Mouse (Mus musculus) liver, postnatal 0 days (tissue): ENCODE measurements around the gene Abcc12.

Experiments used
- CTCF ChIP-seq: sonication (generic); IDR thresholded peaks from 2 replicates; pipeline ENCODE4 v1.5.1; 2016; ENCODE audit warnings: antibody characterized with exemption, low read depth
- EP300 ChIP-seq: IDR thresholded peaks from 2 replicates; pipeline ENCODE4 v1.6.1; 2016; ENCODE audit warnings: antibody characterized with exemption, low read depth, mild to moderate bottlenecking

DNA sequence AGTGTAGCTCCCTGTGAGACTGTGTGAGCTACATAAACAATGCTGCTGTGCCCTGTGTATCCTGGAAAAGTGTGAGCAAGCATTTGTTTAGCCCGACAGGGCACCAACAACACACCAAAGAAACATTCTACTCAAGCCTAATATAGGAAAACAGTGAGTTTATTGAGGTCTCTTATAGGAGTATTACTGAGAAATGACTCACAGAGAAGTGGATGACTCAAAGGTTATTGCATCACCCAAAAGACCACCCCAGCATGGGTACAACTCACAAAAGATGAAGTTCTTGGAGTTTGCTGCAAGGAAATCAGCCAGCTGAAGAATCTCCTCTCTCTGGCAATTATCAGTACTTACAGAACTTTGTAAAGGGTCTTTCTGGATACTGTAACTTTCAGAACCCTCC is 98.4 kb downstream of the Abcc12 start:
- TF ChIP-seq CTCF, result no peak
- no peak for TF ChIP-seq EP300
